Comparison of ENCODE assay signal across 14 mouse cellular contexts in genomic region chr11:52306431-52306830, GRCm38 (mm10).
"Had no signal": no experiment of that assay in that cellular context is flagged by ENCODE, and none has a peak within 500 bp of the region (broad histone marks: within the 10 kb centered on the region; RNA-seq: fewer than 3 reads in every experiment).

No protein-coding gene starts in this region.

- H3K4me3 ChIP-seq: left cerebral cortex, adult 2 months; liver, embryonic 13.5 days; stomach, embryonic 15.5 days had no signal

- H3K27me3 ChIP-seq: liver, embryonic 13.5 days; stomach, embryonic 15.5 days had no signal

- H3K36me3 ChIP-seq: liver, embryonic 13.5 days; stomach, embryonic 15.5 days had no signal

- DNase-seq: kidney, adult 18-20 months; kidney, adult 9 months; kidney, postnatal 14 days; layer of hippocampus, postnatal 36 days; liver, embryonic 13.5 days; lung, adult 2 months; lung, postnatal 14 days; lung, postnatal 4 days; midbrain, embryonic 14.5 days; retina, postnatal 1 day; right cerebral cortex, postnatal 25 days; spleen, adult 18-20 months had no signal

- H3K27ac ChIP-seq: left cerebral cortex, adult 2 months; liver, embryonic 13.5 days; stomach, embryonic 15.5 days had no signal

- H3K4me1 ChIP-seq: stomach, embryonic 15.5 days had no signal
